Mouse (Mus musculus) liver, embryonic 15.5 days (tissue): Measurements from ENCODE around the gene Trpt1. TPM values are rescaled to one million over a fixed set of nuclear protein-coding genes. Genes with fewer than 3 reads are reported as not detected.
"Not testable (repeated sequence)": the region's sequence is repeated elsewhere in the genome, so short reads cannot be mapped to it uniquely, and the experiment has no call there.

Experiments used
- ATAC-seq: fragments of 200-750 bp; cut with Nextera tagmentation; 2 replicates; pipeline ENCODE4 v1.8.0; 2017; ENCODE audit warnings: moderate number of reproducible peaks, mild to moderate bottlenecking, moderate library complexity; ENCODE audit not compliant: insufficient read depth
- H3K27ac ChIP-seq: fragments of 300-500 bp; sonication (generic); replicated peaks from 2 replicates; pipeline ENCODE4 v1.5.1; 2015; ENCODE audit warnings: mild to moderate bottlenecking, inconsistent platforms
- H3K27me3 ChIP-seq: fragments of 300-500 bp; sonication (generic); 2 replicates; pipeline ENCODE4 v1.6.1; 2015; ENCODE audit warnings: mild to moderate bottlenecking, inconsistent platforms
- H3K36me3 ChIP-seq: fragments of 300-500 bp; sonication (generic); replicated peaks from 2 replicates; pipeline ENCODE4 v1.6.1; 2015; ENCODE audit warnings: moderate library complexity, mild to moderate bottlenecking, inconsistent platforms
- H3K4me1 ChIP-seq: fragments of 300-500 bp; sonication (generic); replicated peaks from 2 replicates; pipeline ENCODE4 v1.6.1; 2015; ENCODE audit warnings: inconsistent platforms
- H3K4me2 ChIP-seq: fragments of 300-500 bp; sonication (generic); 2 replicates; pipeline ENCODE4 v1.6.1; 2015; ENCODE audit warnings: moderate library complexity, mild to moderate bottlenecking, inconsistent platforms
- H3K4me3 ChIP-seq: fragments of 300-500 bp; sonication (generic); replicated peaks from 2 replicates; pipeline ENCODE4 v1.5.1; 2015; ENCODE audit warnings: mild to moderate bottlenecking, inconsistent platforms
- H3K9ac ChIP-seq: fragments of 300-500 bp; sonication (generic); 2 replicates; pipeline ENCODE4 v1.6.1; 2015; ENCODE audit warnings: moderate library complexity, mild to moderate bottlenecking, inconsistent platforms
- H3K9me3 ChIP-seq: fragments of 300-500 bp; sonication (generic); replicated peaks from 2 replicates; pipeline ENCODE4 v1.6.1; 2016; ENCODE audit warnings: inconsistent platforms
- WGBS: fragments of 180-500 bp; shearing (Covaris S2); methylation state at CpG from one replicate; pipeline ENCODE4 v1.1.7; 2015; ENCODE audit warnings: mixed read lengths; ENCODE audit not compliant: insufficient replicate concordance; 5-methylcytosine and 5-hydroxymethylcytosine counted together
- polyA plus RNA-seq: library from polyadenylated mRNA; unstranded; fragments of >200 nt; fragmentation: Nextera tagmentation; extraction: Ambion mirVana; gene quantifications from 2 replicates; pipeline ENCODE4 v1.2.1, GENCODE M21; 2015

The Trpt1 gene
- polyA plus RNA-seq, 1 experiment from 2014 or later: 2.3 TPM

DNA sequence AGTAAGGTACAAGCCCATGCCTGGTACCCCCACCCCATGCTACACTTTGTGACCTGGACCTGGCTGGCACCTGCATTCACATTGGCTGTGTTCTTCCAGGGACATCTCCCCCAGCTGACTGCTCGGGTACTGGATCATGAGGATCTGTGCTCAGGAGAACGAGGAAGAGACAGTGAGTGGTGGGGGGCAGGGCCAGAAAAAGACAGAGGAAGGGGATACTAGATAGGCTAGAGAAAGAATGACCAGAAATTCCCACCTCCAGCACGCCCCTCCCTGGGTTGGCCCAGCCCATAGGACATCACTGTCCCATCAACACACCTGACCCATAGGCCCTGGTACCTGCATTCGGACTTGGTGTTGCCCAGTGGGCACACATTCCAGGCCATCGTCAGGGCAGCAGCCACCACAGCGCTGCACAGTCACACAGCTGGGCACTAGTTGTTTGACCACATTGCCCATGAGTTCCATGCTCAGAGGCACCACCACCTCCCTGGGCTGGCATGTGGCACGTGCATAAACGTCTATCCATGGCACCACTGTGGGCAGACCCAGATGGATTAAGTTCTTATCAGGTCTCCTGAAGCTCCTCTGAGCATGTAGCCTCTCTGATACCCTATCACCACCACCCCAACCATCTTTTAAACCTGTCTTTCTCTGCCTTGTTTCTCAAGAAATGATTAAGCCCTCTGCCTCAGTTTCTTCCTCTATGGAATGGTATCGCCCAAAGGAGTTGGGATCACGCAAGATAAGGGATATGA is 9.8 kb upstream of the Trpt1 start:
- Histone ChIP-seq H3K4me3 (peak overlapping the region; percentile 76), H3K27me3 (no peaks in the 10 kb centered on the region), H3K36me3 (peaks cover 33% of the 10 kb centered on the region), H3K9me3 (no peaks in the 10 kb centered on the region), H3K27ac (peak overlapping the region; percentile 84), H3K4me2 (peak overlapping the region; percentile 100), H3K9ac (peak overlapping the region; percentile 81; the same call in 1 of the 2 replicates), H3K4me1 (peaks cover 55% of the 10 kb centered on the region)
- WGBS: 53% methylated on average over 10 of the region's 10 CpGs
- ATAC-seq: peak; percentile 61

DNA sequence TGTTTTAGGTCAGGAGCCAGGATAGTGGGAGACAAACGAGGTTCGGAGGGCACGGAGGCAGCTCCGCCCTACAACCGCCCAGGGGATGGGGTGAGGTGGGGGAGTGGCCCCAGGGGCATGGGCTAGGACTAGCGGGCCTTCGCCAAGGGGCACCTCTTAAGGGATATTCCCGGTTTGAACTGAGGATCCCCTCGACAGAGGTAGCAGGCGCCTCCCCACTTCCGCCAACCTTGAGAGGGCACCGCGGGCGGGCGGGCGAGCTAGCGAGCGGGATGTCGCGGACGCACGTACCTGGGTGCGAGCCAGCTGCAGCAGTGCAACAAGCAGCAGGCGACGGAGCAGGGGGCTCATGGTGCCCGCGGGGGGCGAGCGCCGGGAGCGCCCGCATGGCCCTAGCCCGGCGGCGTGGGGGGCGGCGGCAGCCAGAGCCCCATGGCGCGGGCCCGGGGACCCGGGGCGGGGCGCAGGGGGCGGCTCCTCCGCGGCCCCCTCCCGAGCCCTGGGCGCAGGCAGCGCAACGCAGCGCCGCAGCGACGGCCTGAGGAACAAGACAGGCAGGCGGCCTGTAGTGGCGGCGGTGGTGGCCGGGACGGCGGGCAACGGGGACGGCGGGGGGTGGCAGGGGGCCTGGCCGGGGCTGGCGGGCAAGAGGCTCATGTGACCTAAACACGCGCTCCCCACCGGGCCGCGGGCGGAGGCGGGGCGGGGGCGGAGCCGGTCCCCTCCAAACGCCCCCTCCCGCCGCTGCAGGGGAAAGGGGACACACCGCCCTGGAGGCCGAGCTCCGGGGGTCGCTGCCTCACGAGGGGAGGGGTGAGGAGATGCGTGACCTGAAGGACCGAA is 8.6 kb upstream of the Trpt1 start, which contains the start of gene Vegfb:
Gene Vegfb, minus strand, starts transcription at position 591 of the 843 bp plus-strand sequence.
- WGBS: under 1% methylated on average over 84 of the region's 85 CpGs
- H3K9me3 ChIP-seq: no peaks in the 10 kb centered on the region
- peak; percentile 56 for ATAC-seq
- H3K9ac ChIP-seq: peak within 1 kb of the TSS; percentile 81
- H3K36me3 ChIP-seq: peaks cover 30% of the 10 kb centered on the region
- peak within 1 kb of the TSS; percentile 76 for H3K4me3 ChIP-seq
- peaks cover 54% of the 10 kb centered on the region for H3K4me1 ChIP-seq
- no peaks in the 10 kb centered on the region for H3K27me3 ChIP-seq
- peak within 1 kb of the TSS; percentile 84 for H3K27ac ChIP-seq
- peak within 1 kb of the TSS; percentile 100 for H3K4me2 ChIP-seq

DNA sequence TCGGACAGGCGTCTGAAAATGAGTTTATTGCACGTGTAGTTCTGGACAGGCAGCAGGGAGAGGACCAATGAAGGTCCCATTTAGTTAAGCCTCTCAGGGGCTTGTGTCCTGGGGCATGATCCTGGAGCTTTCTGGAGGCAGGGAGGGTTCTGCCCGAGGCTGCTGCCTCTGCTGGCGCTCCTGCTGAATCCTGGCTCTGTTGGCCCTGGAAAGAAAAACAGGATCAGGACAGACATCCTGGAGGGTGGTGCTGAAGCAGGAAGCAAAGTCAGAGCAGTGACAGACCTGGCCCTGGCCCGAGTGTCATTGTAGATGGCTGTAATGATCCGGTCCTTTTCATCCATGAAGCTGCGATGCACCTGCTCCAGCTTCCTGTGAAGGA is 8.0 kb upstream of the Trpt1 start:
- Histone ChIP-seq H3K4me3 (peak overlapping the region; percentile 76), H3K27me3 (no peaks in the 10 kb centered on the region), H3K9ac (peak overlapping the region; percentile 81), H3K9me3 (no peaks in the 10 kb centered on the region), H3K4me1 (peaks cover 51% of the 10 kb centered on the region), H3K4me2 (peak overlapping the region; percentile 100), H3K36me3 (peaks cover 24% of the 10 kb centered on the region), H3K27ac (peak overlapping the region; percentile 84; the same call in 1 of the 2 replicates)
- ATAC-seq: no peak
- 14% methylated on average over 8 of the region's 8 CpGs for WGBS

DNA sequence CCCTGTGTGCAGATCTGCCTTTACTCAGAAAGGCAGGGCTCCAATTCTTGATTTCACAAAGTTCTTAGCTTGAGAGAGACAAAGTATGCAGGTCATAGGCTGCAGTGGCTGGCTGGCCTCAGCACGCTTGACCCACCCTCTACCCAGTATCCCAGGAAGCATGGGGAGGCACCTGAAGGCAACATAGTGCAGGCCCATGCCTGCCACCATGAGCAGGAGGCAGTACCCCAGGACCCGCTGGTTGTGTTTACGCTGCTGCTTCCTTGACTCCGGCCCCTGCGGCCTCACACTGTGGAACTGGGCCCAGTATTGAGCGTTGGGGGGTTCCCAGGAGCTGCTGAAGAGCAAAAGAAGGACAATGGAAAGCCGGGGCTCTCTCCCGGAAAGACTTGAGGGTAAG is 6.7 kb upstream of the Trpt1 start:
- Histone ChIP-seq H3K4me2 (no peak overlapping the region), H3K4me1 (peaks cover 60% of the 10 kb centered on the region), H3K27me3 (no peaks in the 10 kb centered on the region), H3K36me3 (peaks cover 13% of the 10 kb centered on the region), H3K27ac (no peak overlapping the region), H3K9me3 (no peaks in the 10 kb centered on the region), H3K4me3 (no peak overlapping the region), H3K9ac (no peak overlapping the region)
- 84% methylated on average over 8 of the region's 8 CpGs for WGBS
- ATAC-seq: no peak

- H3K9ac ChIP-seq: no peak overlapping the region
- H3K4me3 ChIP-seq: no peak overlapping the region
- H3K36me3 ChIP-seq: peaks cover 1% of the 10 kb centered on the region; the same call in 1 of the 2 replicates
- ATAC-seq: no peak
- peaks cover 66% of the 10 kb centered on the region for H3K4me1 ChIP-seq
- H3K4me2 ChIP-seq: no peak overlapping the region
- no peak overlapping the region for H3K27ac ChIP-seq
- H3K27me3 ChIP-seq: no peaks in the 10 kb centered on the region
- H3K9me3 ChIP-seq: no peaks in the 10 kb centered on the region
- WGBS: 81% methylated on average over 6 of the region's 6 CpGs
Measured at GRCm38 (mm10) chr19:6990712-6991111, 5.2 kb upstream of the Trpt1 start.

DNA sequence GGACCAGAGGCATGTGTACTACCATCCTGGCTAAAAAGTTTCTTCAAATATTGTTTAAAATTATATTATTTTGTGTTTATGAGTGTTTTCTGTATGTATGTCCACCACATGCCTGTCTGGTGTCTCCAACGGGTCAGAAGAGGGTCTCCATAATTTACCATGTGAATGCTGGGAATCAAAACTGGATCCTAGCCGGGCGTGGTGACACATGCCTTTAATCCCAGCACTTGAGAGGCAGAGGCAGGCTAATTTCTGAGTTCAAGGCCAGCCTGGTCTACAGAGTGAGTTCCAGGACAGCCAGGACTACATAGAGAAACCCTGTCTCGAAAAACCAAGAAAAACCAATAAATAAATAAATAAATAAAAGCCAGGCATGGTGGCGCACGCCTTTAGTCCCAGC is 4.8 kb upstream of the Trpt1 start:
- H3K4me1 ChIP-seq: peaks cover 66% of the 10 kb centered on the region
- not testable (repeated sequence) for H3K36me3 ChIP-seq, H3K9ac ChIP-seq, H3K4me2 ChIP-seq, H3K9me3 ChIP-seq, H3K4me3 ChIP-seq, ATAC-seq, H3K27ac ChIP-seq, H3K27me3 ChIP-seq
- WGBS: 71% methylated on average over 6 of the region's 6 CpGs

- ATAC-seq: peak; percentile 92
- Histone ChIP-seq H3K4me2 (peak within 1 kb of the TSS; percentile 96), H3K9me3 (no peaks in the 10 kb centered on the region), H3K9ac (peak within 1 kb of the TSS; percentile 73), H3K27me3 (no peaks in the 10 kb centered on the region), H3K36me3 (no peaks in the 10 kb centered on the region; the same call in 1 of the 2 replicates), H3K27ac (peak within 1 kb of the TSS; percentile 67), H3K4me3 (peak within 1 kb of the TSS; percentile 69), H3K4me1 (peaks cover 63% of the 10 kb centered on the region)
- WGBS: 1% methylated on average over 37 of the region's 37 CpGs
Measured at GRCm38 (mm10) chr19:6992011-6992858, 3.7 kb upstream of the Trpt1 start, which contains the start of gene Dnajc4. Gene Dnajc4, minus strand, starts transcription at chr19:6992572.

DNA sequence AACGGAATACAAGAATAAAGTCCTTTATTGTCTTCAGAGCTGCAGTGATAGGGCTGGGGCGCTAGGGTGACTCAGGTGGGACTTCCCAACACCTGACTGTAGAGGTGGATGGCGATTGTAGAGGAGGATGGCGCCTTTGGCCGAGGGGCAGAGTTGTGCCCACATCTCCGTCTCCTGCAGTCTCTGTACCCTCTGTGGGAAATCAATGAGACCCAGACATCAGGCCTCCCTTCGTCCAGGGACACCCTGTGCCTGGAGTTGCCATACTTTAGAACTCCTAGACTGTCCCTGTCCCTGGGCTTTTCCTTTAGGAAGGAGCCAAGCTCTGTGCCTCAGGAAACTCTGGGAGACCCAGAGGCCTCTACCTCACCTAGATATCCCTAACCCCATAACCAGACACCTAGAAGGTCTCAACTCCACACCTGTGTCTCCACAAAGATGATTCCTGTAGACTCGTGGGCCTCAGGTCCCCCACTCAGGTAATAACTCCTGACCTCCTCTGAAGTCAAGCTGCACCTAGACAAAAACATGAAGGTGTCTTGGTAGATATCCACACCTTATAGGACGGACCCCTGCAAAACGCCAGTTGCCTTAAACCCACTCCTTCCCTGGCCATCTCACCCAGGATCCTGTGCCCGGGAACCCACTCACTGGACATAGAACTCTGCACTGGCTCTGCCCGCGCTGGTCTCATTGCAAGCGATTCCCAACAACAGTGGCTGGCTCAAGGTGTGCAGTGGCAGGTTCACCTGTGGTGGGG is 2.7 kb upstream of the Trpt1 start:
- ATAC-seq: 0 out of 2 replicates have a peak, but pooled peaks have one; percentile 1
- Histone ChIP-seq H3K36me3 (peaks cover 9% of the 10 kb centered on the region), H3K27ac (peak overlapping the region; percentile 64), H3K4me3 (peak overlapping the region; percentile 69), H3K4me1 (peaks cover 56% of the 10 kb centered on the region), H3K9me3 (no peaks in the 10 kb centered on the region), H3K4me2 (peak overlapping the region; percentile 96), H3K27me3 (no peaks in the 10 kb centered on the region), H3K9ac (peak overlapping the region; percentile 57)
- 64% methylated on average over 14 of the region's 14 CpGs for WGBS

- WGBS: 79% methylated on average over 8 of the region's 8 CpGs
- no peaks in the 10 kb centered on the region for H3K27me3 ChIP-seq
- ATAC-seq: no peak
- peaks cover 54% of the 10 kb centered on the region for H3K4me1 ChIP-seq
- peaks cover 17% of the 10 kb centered on the region for H3K36me3 ChIP-seq
- H3K9me3 ChIP-seq: no peaks in the 10 kb centered on the region
- H3K9ac ChIP-seq: no peak overlapping the region
- no peak overlapping the region for H3K27ac ChIP-seq
- no peak overlapping the region for H3K4me2 ChIP-seq
- H3K4me3 ChIP-seq: no peak overlapping the region
Measured at GRCm38 (mm10) chr19:6994002-6994401, 1.9 kb upstream of the Trpt1 start.

- no peak overlapping the region for H3K4me3 ChIP-seq
- WGBS: 82% methylated on average over 8 of the region's 8 CpGs
- peak overlapping the region; percentile 92 for H3K4me2 ChIP-seq
- ATAC-seq: no peak
- peaks cover 22% of the 10 kb centered on the region for H3K36me3 ChIP-seq
- no peaks in the 10 kb centered on the region for H3K27me3 ChIP-seq
- H3K9me3 ChIP-seq: no peaks in the 10 kb centered on the region
- peaks cover 54% of the 10 kb centered on the region for H3K4me1 ChIP-seq
- H3K27ac ChIP-seq: no peak overlapping the region
- H3K9ac ChIP-seq: 0 out of 2 replicates have a peak overlapping the region, but pooled peaks have one; percentile 67
Measured at GRCm38 (mm10) chr19:6994489-6994888, 1.4 kb upstream of the Trpt1 start.
